Mouse (Mus musculus): ENCODE measurements around the gene Ush1g. TPM values are rescaled to one million over a fixed set of nuclear protein-coding genes. Genes with fewer than 3 reads are reported as not detected.
A peak's percentile ranks its signal among the peaks of the same experiment; 100 is the strongest.

Gene Ush1g
- polyA plus RNA-seq, 1 experiment: not detected

- Histone ChIP-seq H3K4me3 (ENCODE audit: insufficient read depth, low read depth, low read length) (peak overlapping the region; percentile 44), H3K27ac (ENCODE audit: insufficient read depth, low read depth, low read length) (peak overlapping the region; percentile 48), H3K4me1 (ENCODE audit: control insufficient read depth, insufficient read depth, low read length) (peaks cover 22% of the 10 kb centered on the region)
- TF ChIP-seq CTCF (IDR thresholded peaks at IDR 0.05; ENCODE audit: insufficient read depth, low read depth, low read length): no peak
- no peak for TF ChIP-seq POLR2A (IDR thresholded peaks at IDR 0.05; ENCODE audit: insufficient read depth, low read depth, low read length)
- 19% methylated on average over 20 of the region's 20 CpGs for WGBS
These were observed 56.0 kb downstream of the Ush1g start for GRCm38 (mm10) chr11:115265771-115266399.

Other genes starting within 250 kb of the Ush1g start
- gene Rab37, start 230.6 kb downstream of the Ush1g start, polyA plus RNA-seq (2012; ENCODE audit: insufficient read depth, insufficient read length, low replicate concordance, missing spikeins): not detected in 2 replicates
- gene Cd300lf, start 188.0 kb downstream of the Ush1g start, polyA plus RNA-seq (2012; ENCODE audit: insufficient read depth, insufficient read length, low replicate concordance, missing spikeins): not detected in 2 replicates
- gene Slc9a3r1, start 158.7 kb downstream of the Ush1g start, polyA plus RNA-seq (2012; ENCODE audit: insufficient read depth, insufficient read length, low replicate concordance, missing spikeins): 241 TPM in 1 of 2 replicates, not detected in the other
- gene Tmem104, start 134.6 kb downstream of the Ush1g start, polyA plus RNA-seq (2012; ENCODE audit: insufficient read depth, insufficient read length, low replicate concordance, missing spikeins): not detected in 2 replicates
- not detected in 2 replicates for gene Nat9, start 134.2 kb downstream of the Ush1g start, polyA plus RNA-seq (2012; ENCODE audit: insufficient read depth, insufficient read length, low replicate concordance, missing spikeins)
- not detected in 2 replicates for gene Grin2c, start 54.8 kb downstream of the Ush1g start, polyA plus RNA-seq (2012; ENCODE audit: insufficient read depth, insufficient read length, low replicate concordance, missing spikeins)
- not detected in 2 replicates for gene Fdxr, start 45.0 kb downstream of the Ush1g start, polyA plus RNA-seq (2012; ENCODE audit: insufficient read depth, insufficient read length, low replicate concordance, missing spikeins)
- gene Fads6, start 24.4 kb downstream of the Ush1g start, polyA plus RNA-seq (2012; ENCODE audit: insufficient read depth, insufficient read length, low replicate concordance, missing spikeins): not detected in 2 replicates
- gene Otop2, start 14.9 kb downstream of the Ush1g start, polyA plus RNA-seq (2012; ENCODE audit: insufficient read depth, insufficient read length, low replicate concordance, missing spikeins): not detected in 2 replicates
- gene Otop3, start 12.7 kb upstream of the Ush1g start, polyA plus RNA-seq (2012; ENCODE audit: insufficient read depth, insufficient read length, low replicate concordance, missing spikeins): not detected in 2 replicates
- not detected in 2 replicates for gene Hid1, start 45.7 kb upstream of the Ush1g start, polyA plus RNA-seq (2012; ENCODE audit: insufficient read depth, insufficient read length, low replicate concordance, missing spikeins)
- not detected in 2 replicates for gene Cdr2l, start 59.9 kb upstream of the Ush1g start, polyA plus RNA-seq (2012; ENCODE audit: insufficient read depth, insufficient read length, low replicate concordance, missing spikeins)
- not detected in 2 replicates for gene Mrpl58, start 81.7 kb upstream of the Ush1g start, polyA plus RNA-seq (2012; ENCODE audit: insufficient read depth, insufficient read length, low replicate concordance, missing spikeins)
- not detected in 2 replicates for gene Atp5h, start 97.9 kb upstream of the Ush1g start, polyA plus RNA-seq (2012; ENCODE audit: insufficient read depth, insufficient read length, low replicate concordance, missing spikeins)
- gene Kctd2, start 98.1 kb upstream of the Ush1g start, polyA plus RNA-seq (2012; ENCODE audit: insufficient read depth, insufficient read length, low replicate concordance, missing spikeins): not detected in 2 replicates
- not detected in 2 replicates for gene Trim80, start 118.5 kb upstream of the Ush1g start, polyA plus RNA-seq (2012; ENCODE audit: insufficient read depth, insufficient read length, low replicate concordance, missing spikeins)
- gene Slc16a5, start 140.4 kb upstream of the Ush1g start, polyA plus RNA-seq (2012; ENCODE audit: insufficient read depth, insufficient read length, low replicate concordance, missing spikeins): not detected in 2 replicates
- gene Armc7, start 153.6 kb upstream of the Ush1g start, polyA plus RNA-seq (2012; ENCODE audit: insufficient read depth, insufficient read length, low replicate concordance, missing spikeins): not detected in 2 replicates
- gene Nt5c, start 169.8 kb upstream of the Ush1g start, polyA plus RNA-seq (2012; ENCODE audit: insufficient read depth, insufficient read length, low replicate concordance, missing spikeins): not detected in 2 replicates
- not detected in 2 replicates for gene Jpt1, start 192.3 kb upstream of the Ush1g start, polyA plus RNA-seq (2012; ENCODE audit: insufficient read depth, insufficient read length, low replicate concordance, missing spikeins)
- gene Sumo2, start 214.2 kb upstream of the Ush1g start, polyA plus RNA-seq (2012; ENCODE audit: insufficient read depth, insufficient read length, low replicate concordance, missing spikeins): 478 TPM in 1 of 2 replicates, not detected in the other
- not detected in 2 replicates for gene Nup85, start 242.4 kb upstream of the Ush1g start, polyA plus RNA-seq (2012; ENCODE audit: insufficient read depth, insufficient read length, low replicate concordance, missing spikeins)

Measured in olfactory bulb, adult 2 months (tissue).